Mouse (Mus musculus) cerebellum, adult 2 months (tissue): Measurements from ENCODE around the gene Cep295nl.

ENCODE experiments used
- CTCF ChIP-seq: fragments of 200-500 bp; IDR thresholded peaks from 2 replicates; pipeline ENCODE4 v1.5.1; 2011; ENCODE audit warnings: low read depth, mild to moderate bottlenecking, control low read depth, low read length, moderate library complexity, borderline replicate concordance; ENCODE audit not compliant: insufficient read depth
- POLR2A ChIP-seq: fragments of 200-500 bp; IDR thresholded peaks from 2 replicates; pipeline ENCODE4 v1.6.1; 2011; ENCODE audit warnings: low read length, control low read depth, borderline replicate concordance; ENCODE audit not compliant: insufficient read depth

- no peak for TF ChIP-seq POLR2A
- no peak for TF ChIP-seq CTCF
Measured at GRCm38 (mm10) chr11:118348877-118349276, 6.6 kb upstream of the Cep295nl start.
